Mouse (Mus musculus) bone marrow macrophage, adult 2 months (primary cell): ENCODE data around the gene Pcsk5.

ENCODE experiments used
- CTCF ChIP-seq: IDR thresholded peaks from 2 replicates; pipeline ENCODE4 v1.5.1; 2012; ENCODE audit warnings: low read depth, mild to moderate bottlenecking, low read length, moderate library complexity
- POLR2A ChIP-seq: IDR thresholded peaks from 2 replicates; pipeline ENCODE4 v1.6.1; 2012; ENCODE audit warnings: mild to moderate bottlenecking, low read depth, low read length, borderline replicate concordance

DNA sequence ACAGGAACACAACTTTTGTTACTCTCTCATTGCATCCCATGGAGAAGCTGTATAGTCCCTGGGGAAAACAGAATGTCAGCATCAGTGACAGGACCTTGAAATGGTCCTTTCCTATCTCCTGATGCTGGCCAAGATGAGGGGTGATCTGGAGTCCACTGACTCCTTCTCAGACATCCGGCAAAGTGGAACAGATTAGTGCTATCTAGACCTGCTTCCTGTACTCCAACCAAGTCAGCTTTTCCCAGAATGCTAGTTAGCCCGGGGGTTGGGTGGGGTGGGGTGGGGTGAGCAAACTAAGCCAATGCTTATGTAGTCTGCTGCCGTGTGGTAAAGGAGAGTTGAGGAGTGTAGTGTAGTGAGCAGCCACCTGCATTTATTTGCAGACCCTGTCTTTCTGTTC, 414.1 kb downstream of the Pcsk5 start:
- TF ChIP-seq POLR2A (no peak), CTCF (no peak)
